Mouse (Mus musculus): ENCODE results near the gene Cltc. TPM values are rescaled to one million over a fixed set of nuclear protein-coding genes. Genes with fewer than 3 reads are reported as not detected.

Cltc gene
- polyA plus RNA-seq, 1 experiment from 2014 or later = 220 TPM

- H3K4me2 ChIP-seq (ENCODE audit: low read length) = no peak overlapping the region
- WGBS = 97% methylated on average over 2 of the region's 2 CpGs
Observed at GRCm38 (mm10) chr11:86667553-86667952, 89.8 kb downstream of the Cltc start.

GRCm38 (mm10) chr11:86664406-86664805 is 93.0 kb downstream of the Cltc start:
- Histone ChIP-seq H3K4me1 (ENCODE audit: control insufficient read depth, insufficient read depth, low read length) (no peaks in the 10 kb centered on the region), H3K27me3 (ENCODE audit: control insufficient read depth, insufficient read depth, low read length) (no peaks in the 10 kb centered on the region), H3K9ac (replicated peaks; ENCODE audit: low read length) (no peak overlapping the region), H3K36me3 (ENCODE audit: control insufficient read depth, insufficient read depth, low read length) (peaks cover 51% of the 10 kb centered on the region), H3K27ac (replicated peaks; ENCODE audit: low read depth, low read length) (no peak overlapping the region), H3K4me2 (ENCODE audit: low read length) (no peak overlapping the region), H3K9me3 (ENCODE audit: control insufficient read depth, low read length) (no peaks in the 10 kb centered on the region), H3K4me3 (replicated peaks; ENCODE audit: low read depth, low read length) (no peak overlapping the region)
- WGBS = 95% methylated on average over 3 of the region's 3 CpGs
- DNase-seq (no peak), ATAC-seq (ENCODE audit: low FRiP score, low TSS enrichment) (no peak)

More at GRCm38 (mm10) chr11:86667553-86667952, 89.8 kb downstream of the Cltc start:
- Histone ChIP-seq H3K27ac (replicated peaks; ENCODE audit: low read depth, low read length) (no peak overlapping the region), H3K36me3 (ENCODE audit: control insufficient read depth, insufficient read depth, low read length) (peaks cover 28% of the 10 kb centered on the region), H3K4me3 (replicated peaks; ENCODE audit: low read depth, low read length) (no peak overlapping the region), H3K27me3 (ENCODE audit: control insufficient read depth, insufficient read depth, low read length) (no peaks in the 10 kb centered on the region), H3K4me1 (ENCODE audit: control insufficient read depth, insufficient read depth, low read length) (no peaks in the 10 kb centered on the region), H3K9ac (replicated peaks; ENCODE audit: low read length) (no peak overlapping the region), H3K9me3 (ENCODE audit: control insufficient read depth, low read length) (no peaks in the 10 kb centered on the region)
- no peak for DNase-seq
- no peak for ATAC-seq (ENCODE audit: low FRiP score, low TSS enrichment)

- Histone ChIP-seq H3K4me1 (ENCODE audit: control insufficient read depth, insufficient read depth, low read length) (no peaks in the 10 kb centered on the region), H3K27me3 (ENCODE audit: control insufficient read depth, insufficient read depth, low read length) (no peaks in the 10 kb centered on the region), H3K4me3 (replicated peaks; ENCODE audit: low read depth, low read length) (no peak overlapping the region), H3K36me3 (ENCODE audit: control insufficient read depth, insufficient read depth, low read length) (peaks cover 55% of the 10 kb centered on the region), H3K9me3 (ENCODE audit: control insufficient read depth, low read length) (no peaks in the 10 kb centered on the region), H3K9ac (replicated peaks; ENCODE audit: low read length) (no peak overlapping the region), H3K27ac (replicated peaks; ENCODE audit: low read depth, low read length) (no peak overlapping the region), H3K4me2 (ENCODE audit: low read length) (no peak overlapping the region)
- ATAC-seq (ENCODE audit: low FRiP score, low TSS enrichment) = no peak
- DNase-seq = no peak
Observed at GRCm38 (mm10) chr11:86663977-86664376, 93.4 kb downstream of the Cltc start.

- Histone ChIP-seq H3K4me1 (ENCODE audit: control insufficient read depth, insufficient read depth, low read length) (no peaks in the 10 kb centered on the region), H3K27me3 (ENCODE audit: control insufficient read depth, insufficient read depth, low read length) (no peaks in the 10 kb centered on the region), H3K27ac (replicated peaks; ENCODE audit: low read depth, low read length) (no peak overlapping the region), H3K9me3 (ENCODE audit: control insufficient read depth, low read length) (no peaks in the 10 kb centered on the region), H3K4me3 (replicated peaks; ENCODE audit: low read depth, low read length) (no peak overlapping the region), H3K9ac (replicated peaks; ENCODE audit: low read length) (no peak overlapping the region), H3K36me3 (ENCODE audit: control insufficient read depth, insufficient read depth, low read length) (peaks cover 61% of the 10 kb centered on the region), H3K4me2 (ENCODE audit: low read length) (no peak overlapping the region)
- DNase-seq (no peak), ATAC-seq (ENCODE audit: low FRiP score, low TSS enrichment) (no peak)
- WGBS = 93% methylated on average over 8 of the region's 8 CpGs
Observed at GRCm38 (mm10) chr11:86662986-86663895, 94.1 kb downstream of the Cltc start.

DNA sequence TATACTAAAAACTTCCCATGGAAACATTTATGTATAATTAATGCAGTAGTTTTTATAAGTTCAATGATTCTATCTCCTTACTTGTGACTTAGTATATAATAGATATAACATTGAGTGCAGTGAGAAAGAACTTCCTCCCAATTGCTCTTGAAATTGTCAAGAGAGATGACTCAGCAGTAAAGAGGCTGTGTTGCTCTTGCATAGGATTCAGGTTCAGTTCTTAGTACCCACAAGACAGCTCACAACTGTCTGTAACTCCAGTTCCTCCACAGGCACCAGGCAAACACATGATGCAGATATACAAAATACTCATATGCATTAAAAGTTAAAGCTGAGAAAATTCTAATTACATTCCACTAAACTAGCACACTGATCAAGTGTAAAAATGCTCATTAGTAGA is 99.5 kb downstream of the Cltc start:
- DNase-seq = no peak
- Histone ChIP-seq H3K4me2 (ENCODE audit: low read length) (no peak overlapping the region), H3K27ac (replicated peaks; ENCODE audit: low read depth, low read length) (no peak overlapping the region), H3K9ac (replicated peaks; ENCODE audit: low read length) (no peak overlapping the region), H3K9me3 (ENCODE audit: control insufficient read depth, low read length) (no peaks in the 10 kb centered on the region), H3K4me3 (replicated peaks; ENCODE audit: low read depth, low read length) (no peak overlapping the region), H3K27me3 (ENCODE audit: control insufficient read depth, insufficient read depth, low read length) (no peaks in the 10 kb centered on the region), H3K36me3 (ENCODE audit: control insufficient read depth, insufficient read depth, low read length) (peaks cover 34% of the 10 kb centered on the region), H3K4me1 (ENCODE audit: control insufficient read depth, insufficient read depth, low read length) (no peaks in the 10 kb centered on the region)
- no peak for ATAC-seq (ENCODE audit: low FRiP score, low TSS enrichment)

- H3K4me2 ChIP-seq (ENCODE audit: low read length) = no peak overlapping the region
- H3K27ac ChIP-seq (replicated peaks; ENCODE audit: low read depth, low read length) = no peak overlapping the region
- DNase-seq (no peak), ATAC-seq (ENCODE audit: low FRiP score, low TSS enrichment) (no peak)
- 91% methylated on average over 4 of the region's 4 CpGs for WGBS
- H3K4me1 ChIP-seq (ENCODE audit: control insufficient read depth, insufficient read depth, low read length) = no peaks in the 10 kb centered on the region
- H3K9me3 ChIP-seq (ENCODE audit: control insufficient read depth, low read length) = no peaks in the 10 kb centered on the region
- no peak overlapping the region for H3K4me3 ChIP-seq (replicated peaks; ENCODE audit: low read depth, low read length)
- no peak overlapping the region for H3K9ac ChIP-seq (replicated peaks; ENCODE audit: low read length)
- H3K27me3 ChIP-seq (ENCODE audit: control insufficient read depth, insufficient read depth, low read length) = no peaks in the 10 kb centered on the region
- peaks cover 28% of the 10 kb centered on the region for H3K36me3 ChIP-seq (ENCODE audit: control insufficient read depth, insufficient read depth, low read length)
Observed at GRCm38 (mm10) chr11:86656849-86657567, 100.4 kb downstream of the Cltc start.

GRCm38 (mm10) chr11:86655671-86656070 is 101.7 kb downstream of the Cltc start:
- H3K4me1 ChIP-seq (ENCODE audit: control insufficient read depth, insufficient read depth, low read length) = no peaks in the 10 kb centered on the region
- no peaks in the 10 kb centered on the region for H3K27me3 ChIP-seq (ENCODE audit: control insufficient read depth, insufficient read depth, low read length)
- H3K4me2 ChIP-seq (ENCODE audit: low read length) = no peak overlapping the region
- H3K36me3 ChIP-seq (ENCODE audit: control insufficient read depth, insufficient read depth, low read length) = peaks cover 16% of the 10 kb centered on the region
- H3K9ac ChIP-seq (replicated peaks; ENCODE audit: low read length) = no peak overlapping the region
- H3K4me3 ChIP-seq (replicated peaks; ENCODE audit: low read depth, low read length) = no peak overlapping the region
- ATAC-seq (ENCODE audit: low FRiP score, low TSS enrichment) (no peak), DNase-seq (peak; percentile 75)
- no peaks in the 10 kb centered on the region for H3K9me3 ChIP-seq (ENCODE audit: control insufficient read depth, low read length)
- no peak overlapping the region for H3K27ac ChIP-seq (replicated peaks; ENCODE audit: low read depth, low read length)
- 85% methylated on average over 1 of the region's 1 CpGs for WGBS

GRCm38 (mm10) chr11:86654096-86654495 is 103.3 kb downstream of the Cltc start:
- H3K4me1 ChIP-seq (ENCODE audit: control insufficient read depth, insufficient read depth, low read length) = no peaks in the 10 kb centered on the region
- H3K9ac ChIP-seq (replicated peaks; ENCODE audit: low read length) = no peak overlapping the region
- no peaks in the 10 kb centered on the region for H3K27me3 ChIP-seq (ENCODE audit: control insufficient read depth, insufficient read depth, low read length)
- ATAC-seq (ENCODE audit: low FRiP score, low TSS enrichment) (no peak), DNase-seq (no peak)
- H3K9me3 ChIP-seq (ENCODE audit: control insufficient read depth, low read length) = no peaks in the 10 kb centered on the region
- no peak overlapping the region for H3K4me3 ChIP-seq (replicated peaks; ENCODE audit: low read depth, low read length)
- H3K4me2 ChIP-seq (ENCODE audit: low read length) = no peak overlapping the region
- H3K36me3 ChIP-seq (ENCODE audit: control insufficient read depth, insufficient read depth, low read length) = peaks cover 6% of the 10 kb centered on the region; the same call in 1 of the 2 replicates
- no peak overlapping the region for H3K27ac ChIP-seq (replicated peaks; ENCODE audit: low read depth, low read length)
- WGBS = 91% methylated on average over 4 of the region's 4 CpGs
